Mouse (Mus musculus) hindbrain, embryonic 13.5 days (tissue): Measurements from ENCODE around the gene Ppp1r27. TPM values are rescaled to one million over a fixed set of nuclear protein-coding genes. Genes with fewer than 3 reads are reported as not detected.
A peak's percentile ranks its signal among the peaks of the same experiment; 100 is the strongest.
"Not testable (repeated sequence)": the region's sequence is repeated elsewhere in the genome, so short reads cannot be mapped to it uniquely, and the experiment has no call there.

ENCODE experiments used
- ATAC-seq: fragments of 200-750 bp; cut with Nextera tagmentation; 2 replicates; pipeline ENCODE4 v1.8.0; 2017; ENCODE audit warnings: moderate TSS enrichment; ENCODE audit not compliant: low FRiP score
- H3K27ac ChIP-seq: fragments of 300-500 bp; sonication (generic); 2 replicates; pipeline ENCODE4 v1.5.1; 2015; ENCODE audit warnings: inconsistent platforms, mild to moderate bottlenecking, moderate library complexity
- H3K27me3 ChIP-seq: fragments of 300-500 bp; sonication (generic); 2 replicates; pipeline ENCODE4 v1.6.1; 2015; ENCODE audit warnings: mild to moderate bottlenecking, inconsistent platforms
- H3K36me3 ChIP-seq: fragments of 300-500 bp; sonication (generic); 2 replicates; pipeline ENCODE4 v1.6.1; 2015; ENCODE audit warnings: mild to moderate bottlenecking, inconsistent platforms
- H3K4me1 ChIP-seq: fragments of 300-500 bp; sonication (generic); replicated peaks from 2 replicates; pipeline ENCODE4 v1.6.1; 2015; ENCODE audit warnings: inconsistent platforms
- H3K4me2 ChIP-seq: fragments of 300-500 bp; sonication (generic); 2 replicates; pipeline ENCODE4 v1.6.1; 2015; ENCODE audit warnings: inconsistent platforms, mild to moderate bottlenecking, moderate library complexity
- H3K4me3 ChIP-seq: fragments of 300-500 bp; sonication (generic); 2 replicates; pipeline ENCODE4 v1.5.1; 2015; ENCODE audit warnings: mild to moderate bottlenecking, inconsistent platforms
- H3K9ac ChIP-seq: fragments of 300-500 bp; sonication (generic); 2 replicates; pipeline ENCODE4 v1.6.1; 2015; ENCODE audit warnings: mild to moderate bottlenecking, inconsistent platforms
- H3K9me3 ChIP-seq: fragments of 300-500 bp; sonication (generic); 2 replicates; pipeline ENCODE4 v1.6.1; 2016; ENCODE audit warnings: inconsistent platforms
- whole genome bisulfite sequencing: fragments of 180-500 bp; shearing (Covaris S2); methylation state at CpG from one replicate; pipeline ENCODE4 v1.1.7; 2015; 5-methylcytosine and 5-hydroxymethylcytosine counted together
- polyA plus RNA-seq: library from polyadenylated mRNA; unstranded; fragments of >200 nt; fragmentation: Nextera tagmentation; extraction: Ambion mirVana; gene quantifications from 2 replicates; pipeline ENCODE4 v1.2.1, GENCODE M21; 2015

Gene Ppp1r27
- polyA plus RNA-seq, 1 experiment from 2014 or later: not detected

DNA sequence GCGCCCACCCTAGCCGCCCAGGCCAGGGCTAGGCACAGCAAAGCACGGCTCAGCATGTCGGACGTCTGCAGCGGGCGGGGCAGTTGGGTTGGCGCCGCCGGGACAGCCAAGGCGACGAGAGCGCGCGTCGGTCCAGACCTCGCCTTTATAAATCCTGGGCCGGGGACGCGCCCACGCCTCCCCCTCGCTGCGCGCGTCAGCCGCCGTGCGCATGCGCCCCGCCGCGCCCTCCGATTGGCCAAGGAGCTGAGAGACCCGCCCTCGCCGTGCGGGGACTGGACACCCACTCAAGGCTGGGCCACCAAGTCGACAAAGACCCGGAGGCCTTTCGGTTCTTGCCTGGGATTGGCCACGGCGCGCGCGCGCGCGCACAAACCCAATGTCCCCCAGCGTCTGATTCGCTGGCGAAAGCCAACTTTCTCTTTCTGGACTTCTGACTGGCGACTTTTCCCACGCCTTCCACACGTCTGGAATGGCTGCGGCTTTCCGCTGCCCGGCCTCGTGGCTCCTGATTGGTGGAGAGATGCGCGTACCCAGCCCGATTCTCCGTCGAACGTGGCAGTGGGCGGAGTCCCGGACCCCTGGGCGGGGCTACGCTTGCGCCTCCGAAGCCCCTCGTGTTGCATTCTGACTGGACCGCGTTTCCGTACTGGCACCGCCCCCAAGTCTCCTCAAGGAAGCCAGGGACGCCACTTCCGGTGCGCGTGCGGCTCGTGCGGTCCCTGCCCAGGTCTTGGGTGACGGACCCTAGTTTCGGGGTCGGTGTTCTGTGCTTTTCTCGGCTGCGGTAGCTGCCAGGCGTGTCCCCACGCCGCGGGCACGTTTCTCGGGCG lies 22.0 kb upstream of the Ppp1r27 start, which contains the start of gene P4hb:
Gene P4hb (minus strand): TSS at position 502 of the 833 bp plus-strand sequence.
- under 1% methylated on average over 94 of the region's 94 CpGs for WGBS
- peak; percentile 97 for ATAC-seq
- Histone ChIP-seq H3K36me3 (peaks cover 40% of the 10 kb centered on the region), H3K27me3 (no peaks in the 10 kb centered on the region), H3K4me2 (peak within 1 kb of the TSS; percentile 91), H3K9me3 (no peaks in the 10 kb centered on the region), H3K27ac (peak within 1 kb of the TSS; percentile 89), H3K4me3 (peak within 1 kb of the TSS; percentile 96), H3K4me1 (peaks cover 28% of the 10 kb centered on the region), H3K9ac (peak within 1 kb of the TSS; percentile 95)

GRCm38 (mm10) chr11:120572417-120572751 lies 21.5 kb upstream of the Ppp1r27 start:
- Histone ChIP-seq H3K9me3 (no peaks in the 10 kb centered on the region), H3K4me3 (peak overlapping the region; percentile 96), H3K9ac (peak overlapping the region; percentile 95), H3K36me3 (peaks cover 40% of the 10 kb centered on the region), H3K4me1 (peaks cover 28% of the 10 kb centered on the region), H3K27ac (peak overlapping the region; percentile 89), H3K4me2 (peak overlapping the region; percentile 75), H3K27me3 (no peaks in the 10 kb centered on the region)
- under 1% methylated on average over 23 of the region's 24 CpGs for WGBS
- ATAC-seq: peak; percentile 43; the same call in 1 of the 2 replicates

GRCm38 (mm10) chr11:120571754-120572416 lies 21.0 kb upstream of the Ppp1r27 start:
- Histone ChIP-seq H3K4me1 (peaks cover 28% of the 10 kb centered on the region), H3K9me3 (no peaks in the 10 kb centered on the region), H3K9ac (peak overlapping the region; percentile 95), H3K4me3 (peak overlapping the region; percentile 96), H3K4me2 (peak overlapping the region; percentile 75), H3K27me3 (no peaks in the 10 kb centered on the region), H3K36me3 (peaks cover 41% of the 10 kb centered on the region), H3K27ac (peak overlapping the region; percentile 89)
- ATAC-seq: no peak
- 16% methylated on average over 11 of the region's 11 CpGs for WGBS

GRCm38 (mm10) chr11:120571122-120571521 lies 20.2 kb upstream of the Ppp1r27 start:
- Histone ChIP-seq H3K9ac (peak overlapping the region; percentile 95), H3K27me3 (no peaks in the 10 kb centered on the region), H3K27ac (no peak overlapping the region), H3K36me3 (peaks cover 48% of the 10 kb centered on the region), H3K4me3 (peak overlapping the region; percentile 96), H3K4me1 (peaks cover 28% of the 10 kb centered on the region), H3K4me2 (peak overlapping the region; percentile 75), H3K9me3 (no peaks in the 10 kb centered on the region)
- WGBS: 86% methylated on average over 3 of the region's 3 CpGs
- no peak for ATAC-seq

DNA sequence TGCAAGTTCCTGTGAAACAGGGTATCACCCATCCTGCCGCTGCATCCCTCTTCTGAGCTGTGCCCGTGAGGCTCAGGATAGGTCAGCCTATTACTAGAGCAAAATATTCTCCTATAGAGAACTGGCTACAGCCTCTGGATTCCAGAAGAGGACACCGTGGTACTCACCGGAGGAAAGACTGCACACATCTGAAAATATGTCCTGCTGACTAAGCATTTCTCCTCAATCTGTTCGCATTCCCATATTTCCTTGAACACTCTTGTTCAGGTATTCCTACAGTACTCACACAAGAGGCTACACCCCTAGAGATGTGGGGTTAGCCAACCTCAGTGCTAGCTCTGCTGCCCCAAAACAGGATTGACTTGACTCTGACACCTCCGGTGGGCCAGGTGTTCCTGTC lies 17.4 kb upstream of the Ppp1r27 start:
- ATAC-seq: no peak
- Histone ChIP-seq H3K4me1 (peaks cover 16% of the 10 kb centered on the region), H3K27me3 (no peaks in the 10 kb centered on the region), H3K4me2 (no peak overlapping the region), H3K36me3 (peaks cover 76% of the 10 kb centered on the region), H3K9me3 (no peaks in the 10 kb centered on the region), H3K9ac (no peak overlapping the region), H3K27ac (no peak overlapping the region), H3K4me3 (no peak overlapping the region)
- WGBS: 92% methylated on average over 6 of the region's 6 CpGs

- ATAC-seq: no peak
- 87% methylated on average over 9 of the region's 9 CpGs for WGBS
- Histone ChIP-seq H3K36me3 (peaks cover 95% of the 10 kb centered on the region), H3K27me3 (no peaks in the 10 kb centered on the region), H3K4me3 (no peak overlapping the region), H3K9ac (no peak overlapping the region), H3K9me3 (no peaks in the 10 kb centered on the region), H3K4me1 (no peaks in the 10 kb centered on the region), H3K27ac (no peak overlapping the region), H3K4me2 (no peak overlapping the region)
Observed at GRCm38 (mm10) chr11:120565114-120565513, 14.2 kb upstream of the Ppp1r27 start.

DNA sequence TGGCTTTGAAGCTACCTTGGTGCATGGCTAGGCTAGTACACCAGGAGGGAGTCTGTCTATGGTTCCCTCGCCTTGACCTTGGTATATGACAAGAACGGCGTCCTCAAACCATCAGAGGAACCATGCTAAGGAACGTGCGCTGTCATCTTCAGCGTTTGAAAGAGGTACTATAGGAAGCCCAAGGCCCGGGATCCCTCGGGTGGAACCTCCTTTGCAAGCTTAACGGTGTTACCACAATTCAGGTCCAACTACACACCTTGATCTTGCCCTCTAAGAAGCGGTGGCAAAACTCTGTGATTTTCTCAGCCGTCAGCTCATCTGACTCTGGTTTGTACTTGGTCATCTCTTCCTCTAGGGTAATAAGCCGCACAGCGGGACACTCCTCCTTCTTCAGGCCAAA lies 12.0 kb upstream of the Ppp1r27 start:
- Histone ChIP-seq H3K27ac (no peak overlapping the region), H3K4me1 (no peaks in the 10 kb centered on the region), H3K4me3 (no peak overlapping the region), H3K36me3 (peaks cover 92% of the 10 kb centered on the region), H3K9ac (no peak overlapping the region), H3K27me3 (no peaks in the 10 kb centered on the region), H3K9me3 (no peaks in the 10 kb centered on the region), H3K4me2 (no peak overlapping the region)
- 96% methylated on average over 13 of the region's 13 CpGs for WGBS
- no peak for ATAC-seq

- peaks cover 4% of the 10 kb centered on the region; the same call in 1 of the 2 replicates for H3K9me3 ChIP-seq
- 92% methylated on average over 13 of the region's 13 CpGs for WGBS
- no peak for ATAC-seq
Observed at GRCm38 (mm10) chr11:120560952-120561728, 10.2 kb upstream of the Ppp1r27 start.

GRCm38 (mm10) chr11:120558843-120559242 lies 7.9 kb upstream of the Ppp1r27 start:
- H3K27ac ChIP-seq, H3K9me3 ChIP-seq, H3K4me1 ChIP-seq, H3K4me2 ChIP-seq, ATAC-seq, H3K4me3 ChIP-seq, H3K9ac ChIP-seq, H3K27me3 ChIP-seq: not testable (repeated sequence)
- peaks cover 52% of the 10 kb centered on the region for H3K36me3 ChIP-seq
- WGBS: 89% methylated on average over 6 of the region's 6 CpGs

More at GRCm38 (mm10) chr11:120560952-120561728, 10.2 kb upstream of the Ppp1r27 start:
- no peak overlapping the region for H3K9ac ChIP-seq
- H3K27me3 ChIP-seq: no peaks in the 10 kb centered on the region
- no peak overlapping the region for H3K27ac ChIP-seq
- H3K4me2 ChIP-seq: no peak overlapping the region
- H3K36me3 ChIP-seq: peaks cover 74% of the 10 kb centered on the region
- no peak overlapping the region for H3K4me3 ChIP-seq
- H3K4me1 ChIP-seq: no peaks in the 10 kb centered on the region

- peaks cover 4% of the 10 kb centered on the region; the same call in 1 of the 2 replicates for H3K9me3 ChIP-seq
- no peaks in the 10 kb centered on the region for H3K27me3 ChIP-seq
- H3K27ac ChIP-seq: no peak overlapping the region
- H3K4me2 ChIP-seq: no peak overlapping the region
- WGBS: 87% methylated on average over 2 of the region's 2 CpGs
- no peak overlapping the region for H3K9ac ChIP-seq
- ATAC-seq: no peak
- H3K4me1 ChIP-seq: peaks cover 3% of the 10 kb centered on the region
- no peak overlapping the region for H3K4me3 ChIP-seq
- peaks cover 16% of the 10 kb centered on the region for H3K36me3 ChIP-seq
Observed at GRCm38 (mm10) chr11:120555260-120555659, 4.3 kb upstream of the Ppp1r27 start.

GRCm38 (mm10) chr11:120554834-120555233 lies 3.9 kb upstream of the Ppp1r27 start:
- no peak overlapping the region for H3K4me3 ChIP-seq
- peaks cover 12% of the 10 kb centered on the region for H3K36me3 ChIP-seq
- WGBS: 91% methylated on average over 7 of the region's 7 CpGs
- peaks cover 4% of the 10 kb centered on the region; the same call in 1 of the 2 replicates for H3K9me3 ChIP-seq
- no peak for ATAC-seq
- no peak overlapping the region for H3K27ac ChIP-seq
- peaks cover 8% of the 10 kb centered on the region for H3K4me1 ChIP-seq
- no peak overlapping the region for H3K4me2 ChIP-seq
- H3K9ac ChIP-seq: no peak overlapping the region
- no peaks in the 10 kb centered on the region for H3K27me3 ChIP-seq

DNA sequence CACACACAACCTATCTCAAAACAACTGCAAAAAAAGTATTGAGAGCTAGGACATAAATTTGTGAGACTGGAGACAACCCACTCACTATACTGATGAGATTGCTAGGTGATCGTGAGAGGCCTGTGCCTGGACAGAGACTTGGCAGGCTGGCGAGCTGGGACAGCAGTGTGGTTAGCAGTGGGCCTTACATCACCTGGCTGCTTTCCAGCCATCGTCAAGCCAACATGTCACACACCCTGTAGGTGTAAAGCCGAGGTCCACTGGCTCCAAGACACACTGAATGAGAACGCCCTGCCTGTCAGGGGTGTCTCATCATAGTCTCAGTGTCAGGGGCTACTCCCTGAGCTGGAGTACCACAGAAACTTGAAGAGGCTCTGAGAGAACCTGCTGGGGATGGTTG lies 1.8 kb upstream of the Ppp1r27 start:
- Histone ChIP-seq H3K4me1 (peaks cover 21% of the 10 kb centered on the region), H3K4me2 (no peak overlapping the region), H3K27ac (no peak overlapping the region), H3K27me3 (no peaks in the 10 kb centered on the region), H3K9me3 (peaks cover 4% of the 10 kb centered on the region; the same call in 1 of the 2 replicates), H3K9ac (no peak overlapping the region), H3K4me3 (no peak overlapping the region), H3K36me3 (no peaks in the 10 kb centered on the region)
- 90% methylated on average over 5 of the region's 5 CpGs for WGBS
- no peak for ATAC-seq
